Mouse (Mus musculus): ENCODE results near the gene Bmx.

The Bmx gene

GRCm38 (mm10) chrX:164258057-164258456 lies at the start of gene Bmx:
TSS of gene Bmx (minus strand) at chrX:164258193.
- no peak for DNase-seq

GRCm38 (mm10) chrX:164306250-164306649 lies 48.3 kb upstream of the Bmx start:
- no peak for DNase-seq

- DNase-seq, result no peak
These were observed 33.2 kb upstream of the Bmx start for GRCm38 (mm10) chrX:164291147-164291546.

GRCm38 (mm10) chrX:164287077-164287476 lies 29.1 kb upstream of the Bmx start:
- no peak for DNase-seq

- DNase-seq, result no peak
These were observed 25.8 kb upstream of the Bmx start for GRCm38 (mm10) chrX:164283808-164284207.

- DNase-seq, result no peak
These were observed 23.1 kb upstream of the Bmx start for GRCm38 (mm10) chrX:164280918-164281647.

- no peak for DNase-seq
These were observed 17.5 kb upstream of the Bmx start for GRCm38 (mm10) chrX:164275536-164275935.

GRCm38 (mm10) chrX:164270603-164271002 lies 12.6 kb upstream of the Bmx start:
- no peak for DNase-seq

- peak; percentile 18 for DNase-seq
These were observed 11.3 kb upstream of the Bmx start, which contains the start of gene Pir for GRCm38 (mm10) chrX:164269285-164269761. TSS of gene Pir (plus strand) at chrX:164269371.

GRCm38 (mm10) chrX:164264861-164265260 lies 6.9 kb upstream of the Bmx start:
- no peak for DNase-seq

- no peak for DNase-seq
These were observed 4.3 kb upstream of the Bmx start for GRCm38 (mm10) chrX:164262286-164262685.

- DNase-seq, result no peak
These were observed 669 bp upstream of the Bmx start for GRCm38 (mm10) chrX:164258662-164259061.

- no peak for DNase-seq
These were observed 1.5 kb downstream of the Bmx start for GRCm38 (mm10) chrX:164256527-164256926.

- DNase-seq, result no peak
These were observed 11.3 kb downstream of the Bmx start for GRCm38 (mm10) chrX:164246722-164247121.

GRCm38 (mm10) chrX:164245714-164246113 lies 12.3 kb downstream of the Bmx start:
- no peak for DNase-seq

GRCm38 (mm10) chrX:164233380-164233779 lies 24.6 kb downstream of the Bmx start:
- no peak for DNase-seq

GRCm38 (mm10) chrX:164221989-164222388 lies 36.0 kb downstream of the Bmx start:
- no peak for DNase-seq

GRCm38 (mm10) chrX:164200547-164200946 lies 57.4 kb downstream of the Bmx start:
- DNase-seq, result no peak

GRCm38 (mm10) chrX:164197679-164198078 lies 60.3 kb downstream of the Bmx start:
- no peak for DNase-seq

GRCm38 (mm10) chrX:164189880-164190279 lies 68.1 kb downstream of the Bmx start:
- DNase-seq, result no peak

- peak; percentile 4 for DNase-seq
These were observed 74.1 kb downstream of the Bmx start for GRCm38 (mm10) chrX:164183844-164184243.

GRCm38 (mm10) chrX:164179746-164180145 lies 78.2 kb downstream of the Bmx start:
- DNase-seq, result peak; percentile 15

GRCm38 (mm10) chrX:164178856-164179255 lies 79.1 kb downstream of the Bmx start:
- no peak for DNase-seq

GRCm38 (mm10) chrX:164175780-164176179 lies 82.2 kb downstream of the Bmx start:
- no peak for DNase-seq

GRCm38 (mm10) chrX:164175311-164175710 lies 82.7 kb downstream of the Bmx start:
- no peak for DNase-seq

Measured in right cerebral cortex, postnatal 25 days (tissue).